Mouse (Mus musculus): ENCODE results near the gene Il15ra.

Il15ra gene

DNA sequence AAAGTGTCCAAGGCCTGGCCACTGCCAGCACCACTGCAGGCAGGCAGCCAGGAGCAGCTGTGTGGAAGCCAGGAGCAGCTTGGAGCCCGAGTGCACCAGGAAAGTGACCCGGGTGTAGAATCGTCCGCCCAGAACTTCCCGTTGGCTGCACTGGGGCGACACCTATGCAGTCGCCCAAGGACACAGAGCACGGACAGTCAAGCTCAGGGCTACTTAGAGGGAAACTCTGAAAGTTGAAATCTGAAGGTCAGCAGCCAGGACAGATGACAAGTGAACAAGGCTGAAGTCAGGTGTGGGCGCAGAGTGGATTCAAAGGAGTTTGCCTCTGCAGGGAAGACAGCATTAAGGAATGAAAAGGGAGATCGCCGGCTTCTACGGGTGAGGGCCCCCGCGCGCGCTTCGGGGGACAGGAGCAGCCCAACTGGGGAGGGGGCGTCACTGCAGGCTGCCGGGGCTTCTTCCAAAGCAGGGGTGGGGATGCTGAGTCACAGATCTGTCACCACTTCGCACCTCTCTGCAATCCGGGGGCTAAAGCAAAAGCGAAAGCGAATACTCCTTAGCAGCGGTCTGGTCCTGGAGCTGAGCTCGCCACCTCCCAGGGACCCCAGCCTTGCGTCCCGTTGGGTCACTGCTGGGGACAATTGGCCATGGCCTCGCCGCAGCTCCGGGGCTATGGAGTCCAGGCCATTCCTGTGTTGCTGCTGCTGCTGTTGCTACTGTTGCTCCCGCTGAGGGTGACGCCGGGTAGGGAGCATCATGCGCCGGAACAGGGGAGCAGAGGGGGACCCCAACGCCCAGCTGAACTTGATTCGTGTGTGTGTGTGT, at the start of gene Il15ra:
Gene Il15ra (plus strand): TSS at position 90 of the 825 bp plus-strand sequence.
- DNase-seq: peak; percentile 72 to 82

DNA sequence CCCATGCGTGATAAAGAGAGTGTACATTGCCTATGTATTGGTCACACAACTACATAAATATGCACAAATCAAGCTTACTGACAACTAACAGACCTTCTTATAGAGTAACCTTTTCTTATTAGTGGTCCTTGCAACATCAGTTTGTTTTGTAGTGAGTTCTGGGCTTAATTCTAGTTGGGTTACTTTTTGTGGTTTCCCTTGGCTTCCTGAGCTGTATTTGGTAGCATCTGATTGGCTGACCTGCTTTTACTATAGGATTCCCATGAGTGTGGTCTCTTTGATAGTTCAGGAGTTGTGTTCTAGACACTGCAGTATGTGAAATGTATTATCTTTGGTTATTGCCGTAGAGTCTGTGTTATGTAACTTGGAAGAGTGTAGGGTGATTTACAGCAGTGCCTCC, 47.5 kb upstream of the Il15ra start:
- DNase-seq: no peak

- no peak for DNase-seq
Measured at GRCm38 (mm10) chr2:11659263-11659662, 45.8 kb upstream of the Il15ra start.

- DNase-seq: no peak
Measured at GRCm38 (mm10) chr2:11662143-11662906, 42.8 kb upstream of the Il15ra start.

DNA sequence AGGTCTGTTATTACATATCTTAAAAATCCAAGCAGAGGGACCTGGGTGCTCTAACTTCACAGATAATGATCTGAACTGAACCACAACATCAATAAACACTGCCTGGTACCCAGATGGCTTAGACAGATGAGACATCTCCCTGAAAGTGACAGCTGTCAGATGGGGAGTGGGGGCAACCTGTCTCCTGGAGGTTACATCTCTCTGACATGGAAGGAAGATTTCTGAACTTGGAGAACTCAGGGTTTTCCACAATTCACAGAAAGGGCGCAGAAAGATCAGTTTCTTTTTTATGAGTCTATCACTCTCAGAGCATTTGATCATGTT, 42.2 kb upstream of the Il15ra start:
- DNase-seq: no peak

DNA sequence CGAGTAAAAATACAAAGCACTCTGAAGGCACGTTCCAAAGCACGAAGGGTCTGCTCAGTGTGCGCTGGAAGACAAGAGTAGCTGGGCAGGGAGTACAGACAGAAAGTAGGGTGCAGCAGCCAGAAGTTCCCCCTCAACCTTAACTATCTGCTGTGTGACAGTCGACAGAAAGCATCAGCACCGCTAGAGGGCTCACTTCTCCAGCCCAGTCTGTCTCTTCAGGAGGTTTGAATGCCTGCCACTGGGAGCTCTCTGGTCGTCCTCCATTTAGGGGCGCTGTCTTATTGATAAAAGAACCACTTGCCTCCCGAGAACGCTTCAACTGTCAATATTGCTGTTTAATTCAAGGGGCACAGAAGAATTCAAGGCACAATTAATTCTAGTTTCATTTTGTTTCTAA, 41.1 kb upstream of the Il15ra start:
- peak; percentile 92 to 93 for DNase-seq

DNA sequence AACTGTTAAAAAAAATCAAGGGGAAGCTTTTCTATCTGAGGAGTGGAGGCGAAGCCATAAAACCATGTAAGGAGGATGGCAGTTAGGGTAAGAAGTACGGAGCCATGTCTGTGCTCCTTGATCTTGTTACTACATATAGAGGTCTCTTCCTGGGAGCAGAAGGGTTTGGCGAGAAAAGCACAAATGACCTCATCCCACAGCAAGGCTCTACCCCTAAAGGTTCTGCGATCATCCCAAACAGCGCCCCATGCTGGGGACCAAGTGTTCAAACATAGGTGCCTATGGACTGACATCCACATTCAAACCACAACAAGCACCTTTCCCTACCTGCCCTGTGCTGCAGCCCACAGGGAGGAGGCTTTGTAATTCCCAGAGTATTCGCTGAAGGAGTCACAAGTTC, 40.7 kb upstream of the Il15ra start:
- DNase-seq: peak; percentile 72 to 74

- peak; percentile 10 for DNase-seq
Measured at GRCm38 (mm10) chr2:11664806-11665205, 40.3 kb upstream of the Il15ra start.

DNA sequence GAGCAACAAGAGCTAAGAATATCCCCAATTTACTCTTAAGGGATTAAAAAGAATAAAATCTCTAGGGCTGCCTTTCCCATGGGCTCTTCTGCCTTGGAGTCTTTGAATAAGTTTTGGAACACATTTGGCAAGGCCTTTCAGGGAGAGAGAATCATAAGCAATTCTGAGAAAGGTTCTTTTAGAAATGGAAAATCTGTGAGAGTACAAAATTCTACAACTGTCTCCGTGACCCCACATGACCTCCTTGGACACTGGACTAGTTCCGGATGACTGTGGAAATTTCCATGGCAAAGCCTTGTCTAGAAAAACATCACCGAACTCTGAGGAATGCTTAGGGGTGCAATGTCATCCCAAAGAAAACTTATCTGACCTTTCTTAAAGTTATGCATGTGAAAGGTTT, 39.8 kb upstream of the Il15ra start:
- DNase-seq: no peak

DNA sequence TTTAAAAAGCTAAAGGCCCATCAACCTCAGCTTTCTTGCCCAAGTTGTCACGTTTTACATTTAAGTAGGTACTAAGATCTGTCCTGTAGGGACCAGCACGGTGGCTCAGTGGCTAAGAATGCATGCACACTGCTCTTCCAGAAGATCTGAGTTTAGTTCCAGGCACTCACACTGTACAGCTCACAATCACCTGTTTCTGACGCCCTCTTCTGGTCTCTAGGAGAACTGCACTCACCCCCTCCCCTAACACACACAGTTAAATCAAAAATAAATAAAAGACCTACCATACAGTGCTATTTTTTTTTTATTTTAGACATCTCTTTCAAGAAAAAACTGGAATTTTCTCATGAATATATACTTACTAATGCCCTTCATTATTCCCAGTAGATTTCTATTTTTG, 32.9 kb upstream of the Il15ra start:
- peak in 1 of 2 experiments; percentile 14 for DNase-seq

- no peak for DNase-seq
Measured at GRCm38 (mm10) chr2:11679626-11680025, 25.5 kb upstream of the Il15ra start.

DNA sequence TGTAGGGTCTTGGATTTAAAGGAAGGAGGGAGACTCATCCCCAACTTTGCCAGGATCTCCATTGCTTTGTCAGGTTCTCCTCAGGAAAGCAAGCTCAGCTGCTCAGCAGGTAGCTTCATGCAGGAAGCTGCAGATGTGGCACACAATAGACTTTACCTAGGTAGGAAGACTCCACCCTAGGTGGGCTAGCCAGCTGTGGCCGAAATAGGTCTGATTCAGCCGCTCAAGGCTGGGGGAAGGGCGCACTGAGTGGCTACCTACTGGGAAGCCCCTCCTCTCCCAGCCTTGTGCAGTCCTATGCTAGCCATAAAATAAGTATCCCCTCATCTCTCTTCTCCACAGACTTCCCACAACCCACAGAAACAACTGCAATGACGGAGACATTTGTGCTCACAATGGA, 22.4 kb upstream of the Il15ra start:
- no peak for DNase-seq

- DNase-seq: no peak
Measured at GRCm38 (mm10) chr2:11686512-11686911, 18.6 kb upstream of the Il15ra start.

- DNase-seq: peak; percentile 14 to 54
Measured at GRCm38 (mm10) chr2:11687436-11687835, 17.7 kb upstream of the Il15ra start.

DNA sequence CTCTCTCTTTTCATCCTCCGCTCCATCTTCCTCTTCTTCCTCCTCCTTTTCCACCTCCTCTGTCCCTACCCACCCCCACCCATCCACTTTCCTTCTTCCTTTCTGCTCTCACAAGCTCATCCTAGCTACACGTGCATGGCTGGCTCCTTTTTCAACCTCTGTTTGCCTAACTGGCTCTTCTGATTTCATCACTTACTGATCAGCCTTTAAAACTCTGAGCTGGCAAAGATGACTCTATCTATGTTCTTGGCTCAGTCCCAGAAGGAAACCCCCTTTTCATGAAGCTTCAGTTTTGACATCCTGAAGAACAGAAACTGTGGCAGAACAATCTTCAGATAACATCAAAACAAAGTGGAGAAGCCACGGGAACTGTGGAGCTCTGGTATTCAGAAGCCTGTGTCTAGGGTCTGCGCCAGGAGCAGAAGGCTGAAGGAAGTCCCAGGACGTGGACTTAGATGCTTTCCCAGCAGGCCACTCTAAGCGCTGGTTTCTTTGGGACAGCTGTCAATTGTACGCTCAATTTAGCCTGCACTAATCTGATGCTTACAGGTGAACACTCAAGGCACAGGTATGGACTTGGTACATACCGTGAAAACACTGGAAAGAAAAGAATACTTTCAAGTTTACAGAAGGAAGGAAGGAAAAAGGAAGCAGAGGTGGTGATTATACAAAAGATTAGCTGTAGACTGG, 14.7 kb upstream of the Il15ra start:
- peak; percentile 57 to 58 for DNase-seq

DNA sequence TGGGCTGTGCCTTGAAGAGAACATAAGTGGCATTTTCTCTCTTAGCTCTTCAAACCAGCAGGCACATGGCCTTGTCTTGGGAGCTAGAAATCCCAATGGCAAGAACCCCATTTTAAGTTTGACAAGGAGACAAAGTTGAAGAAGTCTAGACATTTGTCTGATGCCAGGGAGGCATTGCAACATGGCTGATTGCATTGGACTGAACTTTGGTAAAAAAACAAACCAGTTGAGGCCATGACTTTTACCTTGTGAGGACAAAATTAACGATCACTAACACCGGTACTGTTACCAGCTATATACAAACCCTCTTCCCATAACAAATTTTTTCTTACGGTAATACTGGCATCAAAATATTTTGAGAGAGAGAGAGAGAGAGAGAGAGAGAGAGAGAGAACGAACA, 11.7 kb upstream of the Il15ra start:
- no peak for DNase-seq

DNA sequence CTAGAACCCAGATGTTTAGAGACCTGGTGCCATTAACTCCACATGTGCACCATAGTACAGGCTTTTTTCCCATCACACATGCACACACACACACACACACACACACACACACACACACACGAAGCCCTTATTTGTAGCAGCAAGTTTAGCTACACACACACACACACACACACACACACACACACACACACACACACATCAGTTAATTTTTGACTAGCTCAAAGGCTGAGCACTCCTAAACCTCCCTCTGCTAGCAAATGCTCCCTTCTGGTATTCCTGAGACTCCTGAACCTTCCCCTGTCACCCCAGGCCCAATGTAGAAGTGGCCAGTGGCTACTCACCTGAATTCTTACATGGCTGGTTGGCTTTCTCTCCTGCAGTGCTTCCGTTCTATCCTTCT, 11.0 kb upstream of the Il15ra start:
- DNase-seq: no peak

GRCm38 (mm10) chr2:11695867-11696266, 9.2 kb upstream of the Il15ra start:
- no peak for DNase-seq

DNA sequence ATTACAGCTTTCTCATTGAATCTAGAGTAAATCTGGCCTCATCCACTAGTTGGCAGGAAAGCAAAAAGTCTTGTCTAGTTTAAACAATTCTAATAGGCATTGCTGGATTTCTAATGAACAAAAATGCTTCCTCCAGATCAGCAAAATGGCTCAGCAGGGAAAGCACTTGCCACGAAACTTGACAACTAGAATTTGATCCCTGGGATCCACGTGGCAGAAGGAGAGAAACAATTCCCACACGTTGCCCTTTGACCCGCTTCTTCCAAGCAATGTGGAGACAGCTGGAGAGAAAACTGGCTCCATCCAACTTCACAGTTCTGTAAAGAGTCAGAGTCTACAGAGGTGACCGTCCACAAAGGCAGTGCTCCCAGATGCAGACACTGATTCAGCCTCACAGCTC, 6.1 kb upstream of the Il15ra start:
- DNase-seq: no peak

GRCm38 (mm10) chr2:11699905-11700304, 5.2 kb upstream of the Il15ra start:
- DNase-seq: no peak

DNA sequence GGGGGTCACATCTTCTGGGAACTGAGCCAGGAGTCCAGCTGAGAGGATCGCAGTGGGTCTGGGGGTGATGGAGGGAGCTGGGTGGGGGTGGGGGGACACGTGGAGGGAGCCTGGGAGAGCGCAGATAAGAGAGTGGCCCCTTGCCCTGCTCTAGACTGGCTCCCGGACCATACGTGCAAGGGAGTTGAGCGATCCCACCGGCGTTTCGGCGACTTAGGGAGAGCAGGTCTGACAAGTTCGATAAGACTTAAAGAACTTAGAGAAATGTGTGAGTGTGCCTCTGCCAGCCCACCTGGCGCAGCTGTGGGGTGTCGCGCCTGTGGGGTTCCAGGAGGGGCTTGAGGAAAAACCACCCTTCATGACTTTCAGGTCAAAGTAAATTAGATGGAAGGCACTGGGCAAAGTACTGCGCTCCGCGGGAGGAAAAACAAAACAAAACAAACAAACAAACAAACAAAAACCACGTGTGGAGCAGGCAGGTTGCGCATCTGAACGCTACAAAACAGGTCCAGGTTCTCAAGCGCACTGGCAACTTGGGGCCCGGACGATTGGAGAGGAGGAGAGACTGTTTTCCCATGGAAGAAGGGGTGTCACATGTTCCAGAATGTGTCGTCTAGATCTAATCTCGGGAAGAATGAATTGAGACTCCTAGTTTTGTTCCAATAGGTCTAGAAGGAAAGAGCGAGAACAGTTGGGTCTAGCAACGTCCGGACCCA, 1.1 kb downstream of the Il15ra start:
- peak in 1 of 2 experiments; percentile 6 for DNase-seq

DNA sequence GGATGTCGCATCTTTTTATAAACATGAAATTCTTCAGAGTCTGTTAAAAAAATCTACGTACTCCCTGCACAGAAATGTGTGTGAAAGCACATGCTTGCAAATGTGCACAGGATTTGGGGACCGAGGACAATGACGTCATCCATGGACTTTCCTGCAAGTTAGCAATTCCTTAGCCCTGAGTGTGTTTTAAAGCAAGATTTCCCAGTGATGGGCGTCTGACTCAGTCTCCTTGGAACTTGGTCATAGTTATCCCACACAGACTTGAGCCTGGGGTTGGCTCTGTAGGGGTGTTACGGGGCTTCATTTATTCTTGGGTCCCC, 1.6 kb downstream of the Il15ra start:
- DNase-seq: no peak

DNA sequence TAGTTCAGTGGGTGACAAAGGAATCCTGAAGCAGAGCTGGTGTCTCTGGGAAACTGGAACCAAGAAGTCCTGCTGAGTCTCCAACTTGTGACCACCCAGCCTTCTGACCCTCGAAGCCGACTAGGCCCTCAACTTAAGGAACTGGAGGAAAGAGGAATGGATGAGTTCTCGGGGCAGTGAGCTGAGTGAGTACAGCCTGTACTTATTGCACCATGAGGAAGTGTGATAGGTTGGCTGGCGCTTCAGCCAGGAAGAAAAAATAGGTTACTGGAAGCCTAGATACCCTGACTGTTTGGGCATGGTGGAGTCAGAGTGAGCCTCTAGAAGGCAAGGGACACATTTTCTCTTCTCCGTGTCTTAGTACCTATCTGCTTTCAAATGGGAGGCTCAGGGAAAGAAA, 3.4 kb downstream of the Il15ra start:
- DNase-seq: no peak

Data from cerebellum, postnatal 10 days (tissue).